Comparison of ENCODE assay signal across 8 mouse cellular contexts in genomic region chr6:55520237-55521095, GRCm38 (mm10).
A peak's percentile ranks its signal among the peaks of the same experiment; 100 is the strongest.
DNase-seq lines count a peak whose midpoint lies in the region; ATAC-seq and TF ChIP-seq lines count a peak whose summit lies in the region.

No protein-coding gene starts in this region.

- DNase-seq in 3T3-L1 (ENCODE audit: low read depth, low spot score): peak; percentile 75
- peak; percentile 31 for DNase-seq in adrenal gland, adult 2 months
- peak; percentile 68 for DNase-seq in embryonic facial prominence, embryonic 10.5 days (ENCODE audit: low spot score)
- peak; percentile 81 for DNase-seq in lung, embryonic 14.5 days
- peak; percentile 86 to 87 for DNase-seq in right cerebral cortex, adult 2 months (ENCODE audit: low spot score in 2 of 2)
- DNase-seq in ovary, adult 18-20 months (ENCODE audit: low spot score): no peak

- no peak for ATAC-seq in heart, embryonic 14.5 days (ENCODE audit: insufficient number of reproducible peaks, insufficient read depth, low FRiP score, low read depth)
- ATAC-seq in kidney, embryonic 16.5 days (ENCODE audit: low FRiP score, low TSS enrichment): peak; percentile 73; the same call in 1 of the 2 replicates
- ATAC-seq in lung, embryonic 14.5 days (ENCODE audit: insufficient read depth): peak; percentile 83; the same call in 1 of the 2 replicates

- WGBS in embryonic facial prominence, embryonic 10.5 days: 55% methylated on average over 11 of the region's 11 CpGs
- 54% methylated on average over 10 of the region's 11 CpGs for WGBS in heart, embryonic 14.5 days
- WGBS in kidney, embryonic 16.5 days: 60% methylated on average over 11 of the region's 11 CpGs
- 47% methylated on average over 11 of the region's 11 CpGs for WGBS in lung, embryonic 14.5 days

- H3K27ac ChIP-seq in embryonic facial prominence, embryonic 10.5 days (replicated peaks): peak overlapping the region; percentile 58; the same call in 1 of the 2 replicates
- H3K27ac ChIP-seq in heart, embryonic 14.5 days (replicated peaks in 1 of 2; ENCODE audit: control insufficient read depth in 1 of 2, insufficient read depth in 1 of 2, low read depth in 2 of 2, low read length in 2 of 2): no peak overlapping the region
- H3K27ac ChIP-seq in kidney, embryonic 16.5 days (ENCODE audit: low read length): no peak overlapping the region
- H3K27ac ChIP-seq in lung, embryonic 14.5 days (ENCODE audit: low read depth): no peak overlapping the region

- H3K27me3 ChIP-seq in embryonic facial prominence, embryonic 10.5 days (replicated peaks; ENCODE audit: low read depth, poor library complexity, severe bottlenecking): no peaks in the 10 kb centered on the region
- H3K27me3 ChIP-seq in heart, embryonic 14.5 days (ENCODE audit: control insufficient read depth, insufficient read depth, low read length): no peaks in the 10 kb centered on the region
- no peaks in the 10 kb centered on the region for H3K27me3 ChIP-seq in kidney, embryonic 16.5 days (ENCODE audit: insufficient read depth, low read length)
- H3K27me3 ChIP-seq in lung, embryonic 14.5 days (ENCODE audit: insufficient read depth, low read length): no peaks in the 10 kb centered on the region

- H3K9me3 ChIP-seq in embryonic facial prominence, embryonic 10.5 days: no peaks in the 10 kb centered on the region
- H3K9me3 ChIP-seq in heart, embryonic 14.5 days (ENCODE audit: control insufficient read depth, low read length): no peaks in the 10 kb centered on the region
- no peaks in the 10 kb centered on the region for H3K9me3 ChIP-seq in kidney, embryonic 16.5 days (ENCODE audit: low read length)
- no peaks in the 10 kb centered on the region for H3K9me3 ChIP-seq in lung, embryonic 14.5 days (ENCODE audit: low read depth, low read length)

- peak overlapping the region; percentile 29; the same call in 1 of the 2 replicates for H3K4me2 ChIP-seq in heart, embryonic 14.5 days (ENCODE audit: low read length)
- 0 out of 2 replicates have a peak overlapping the region, but pooled peaks have one; percentile 32 for H3K4me2 ChIP-seq in kidney, embryonic 16.5 days (replicated peaks; ENCODE audit: low read depth, low read length)
- H3K4me2 ChIP-seq in lung, embryonic 14.5 days: 0 out of 2 replicates have a peak overlapping the region, but pooled peaks have one; percentile 15

- peak overlapping the region; percentile 36 for H3K4me3 ChIP-seq in embryonic facial prominence, embryonic 10.5 days
- no peak overlapping the region; a peak in 1 of 4 replicates for H3K4me3 ChIP-seq in heart, embryonic 14.5 days (ENCODE audit: control insufficient read depth in 1 of 2, insufficient read depth in 1 of 2, low read depth in 1 of 2, low read length in 2 of 2)
- H3K4me3 ChIP-seq in kidney, embryonic 16.5 days (ENCODE audit: low read length): no peak overlapping the region
- no peak overlapping the region for H3K4me3 ChIP-seq in lung, embryonic 14.5 days (ENCODE audit: low read depth, low read length)

- TF ChIP-seq CTCF in lung, embryonic 14.5 days (IDR thresholded peaks at IDR 0.05; ENCODE audit: low read depth): peak; percentile 53

- no peaks in the 10 kb centered on the region for H3K36me3 ChIP-seq in embryonic facial prominence, embryonic 10.5 days (replicated peaks)
- no peaks in the 10 kb centered on the region for H3K36me3 ChIP-seq in heart, embryonic 14.5 days (ENCODE audit: control insufficient read depth, insufficient read depth, low read length)
- no peaks in the 10 kb centered on the region for H3K36me3 ChIP-seq in kidney, embryonic 16.5 days (ENCODE audit: insufficient read depth, low read length)
- no peaks in the 10 kb centered on the region for H3K36me3 ChIP-seq in lung, embryonic 14.5 days (ENCODE audit: insufficient read depth)

- 0 out of 2 replicates have a peak, but pooled peaks cover 3% of the 10 kb centered on the region for H3K4me1 ChIP-seq in embryonic facial prominence, embryonic 10.5 days
- no peaks in the 10 kb centered on the region for H3K4me1 ChIP-seq in heart, embryonic 14.5 days (ENCODE audit: control insufficient read depth in 2 of 2, insufficient read depth in 2 of 2, low read length in 2 of 2)
- no peaks in the 10 kb centered on the region for H3K4me1 ChIP-seq in kidney, embryonic 16.5 days (ENCODE audit: insufficient read depth, low read length)
- H3K4me1 ChIP-seq in lung, embryonic 14.5 days (ENCODE audit: insufficient read depth): no peaks in the 10 kb centered on the region

- no peak overlapping the region for H3K9ac ChIP-seq in heart, embryonic 14.5 days (ENCODE audit: low read length)
- no peak overlapping the region for H3K9ac ChIP-seq in kidney, embryonic 16.5 days (replicated peaks; ENCODE audit: low read length)
- H3K9ac ChIP-seq in lung, embryonic 14.5 days: no peak overlapping the region
